Mouse (Mus musculus) ES-Bruce4 (cell line): ENCODE results near the gene Klhl8.

Source experiments
- CTCF ChIP-seq: IDR thresholded peaks from one replicate; pipeline ENCODE4 v1.8.1; 2011; ENCODE audit warnings: low read depth, low read length
- EP300 ChIP-seq: IDR thresholded peaks from 2 replicates; pipeline ENCODE4 v1.6.1; 2011; ENCODE audit warnings: low read depth, low read length; ENCODE audit not compliant: insufficient read depth
- POLR2A ChIP-seq: IDR thresholded peaks from one replicate; pipeline ENCODE4 v1.8.1; 2011; ENCODE audit warnings: low read length; ENCODE audit not compliant: insufficient read depth

- TF ChIP-seq CTCF (peak; percentile 52), POLR2A (no peak), EP300 (no peak)
Measured at GRCm38 (mm10) chr5:103843938-103844337, 67.1 kb downstream of the Klhl8 start.
